Mouse (Mus musculus): ENCODE results near the gene Gm15128.
"Not testable (repeated sequence)": the region's sequence is repeated elsewhere in the genome, so short reads cannot be mapped to it uniquely, and the experiment has no call there.

Gene Gm15128

GRCm38 (mm10) chrX:147765691-147766090 is at the start of gene Gm15128:
Gene Gm15128, plus strand, starts transcription at chrX:147765991.
- not testable (repeated sequence) for DNase-seq

Measured in cerebellum, adult 11 months (tissue).